Mouse (Mus musculus): ENCODE data around the gene Ptger1. TPM values are rescaled to one million over a fixed set of nuclear protein-coding genes. Genes with fewer than 3 reads are reported as not detected.
A peak's percentile ranks its signal among the peaks of the same experiment; 100 is the strongest.

Gene Ptger1
- polyA plus RNA-seq, 1 experiment from 2014 or later: 0.48 TPM

GRCm38 (mm10) chr8:83697374-83698220 lies 31.1 kb downstream of the Ptger1 start:
- H3K27me3 ChIP-seq: no peaks in the 10 kb centered on the region
- ATAC-seq (ENCODE audit: insufficient read depth): no peak
- H3K4me3 ChIP-seq (replicated peaks): peak overlapping the region; percentile 82
- peaks cover 2% of the 10 kb centered on the region for H3K36me3 ChIP-seq (replicated peaks)
- H3K4me2 ChIP-seq: peak overlapping the region; percentile 99
- 32% methylated on average over 19 of the region's 19 CpGs for WGBS (ENCODE audit: insufficient replicate concordance)
- peak overlapping the region; percentile 81 for H3K27ac ChIP-seq (replicated peaks)
- H3K9me3 ChIP-seq (replicated peaks): no peaks in the 10 kb centered on the region
- H3K9ac ChIP-seq: peak overlapping the region; percentile 90
- peaks cover 67% of the 10 kb centered on the region for H3K4me1 ChIP-seq (replicated peaks)

GRCm38 (mm10) chr8:83698291-83698660 lies 31.8 kb downstream of the Ptger1 start:
- peak overlapping the region; percentile 81 for H3K27ac ChIP-seq (replicated peaks)
- no peaks in the 10 kb centered on the region for H3K36me3 ChIP-seq (replicated peaks)
- WGBS (ENCODE audit: insufficient replicate concordance): 2% methylated on average over 15 of the region's 15 CpGs
- peak; percentile 17 for ATAC-seq (ENCODE audit: insufficient read depth)
- peak overlapping the region; percentile 82 for H3K4me3 ChIP-seq (replicated peaks)
- peaks cover 65% of the 10 kb centered on the region for H3K4me1 ChIP-seq (replicated peaks)
- peak overlapping the region; percentile 90 for H3K9ac ChIP-seq
- no peaks in the 10 kb centered on the region for H3K27me3 ChIP-seq
- H3K4me2 ChIP-seq: peak overlapping the region; percentile 99
- no peaks in the 10 kb centered on the region for H3K9me3 ChIP-seq (replicated peaks)

GRCm38 (mm10) chr8:83698661-83699453 lies 32.4 kb downstream of the Ptger1 start, which contains the start of gene Pkn1:
Pkn1 (minus strand) TSS chr8:83699179.
- Histone ChIP-seq H3K4me2 (peak within 1 kb of the TSS; percentile 99), H3K4me3 (replicated peaks) (peak within 1 kb of the TSS; percentile 82), H3K36me3 (replicated peaks) (no peaks in the 10 kb centered on the region), H3K9me3 (replicated peaks) (no peaks in the 10 kb centered on the region), H3K4me1 (replicated peaks) (peaks cover 59% of the 10 kb centered on the region), H3K9ac (peak within 1 kb of the TSS; percentile 90), H3K27me3 (no peaks in the 10 kb centered on the region), H3K27ac (replicated peaks) (peak within 1 kb of the TSS; percentile 81)
- peak; percentile 90 for ATAC-seq (ENCODE audit: insufficient read depth)
- under 1% methylated on average over 85 of the region's 85 CpGs for WGBS (ENCODE audit: insufficient replicate concordance)

- Histone ChIP-seq H3K4me3 (replicated peaks) (peak overlapping the region; percentile 82), H3K27me3 (no peaks in the 10 kb centered on the region), H3K4me1 (replicated peaks) (peaks cover 52% of the 10 kb centered on the region), H3K9me3 (replicated peaks) (no peaks in the 10 kb centered on the region), H3K4me2 (peak overlapping the region; percentile 99), H3K27ac (replicated peaks) (peak overlapping the region; percentile 81), H3K9ac (peak overlapping the region; percentile 90), H3K36me3 (replicated peaks) (no peaks in the 10 kb centered on the region)
- 15% methylated on average over 9 of the region's 9 CpGs for whole genome bisulfite sequencing (ENCODE audit: insufficient replicate concordance)
- no peak for ATAC-seq (ENCODE audit: insufficient read depth)
These were observed 33.1 kb downstream of the Ptger1 start for GRCm38 (mm10) chr8:83699566-83699965.

GRCm38 (mm10) chr8:83700423-83701085 lies 34.1 kb downstream of the Ptger1 start:
- peaks cover 42% of the 10 kb centered on the region for H3K4me1 ChIP-seq (replicated peaks)
- WGBS (ENCODE audit: insufficient replicate concordance): 59% methylated on average over 9 of the region's 9 CpGs
- H3K27me3 ChIP-seq: no peaks in the 10 kb centered on the region
- ATAC-seq (ENCODE audit: insufficient read depth): no peak
- H3K9ac ChIP-seq: no peak overlapping the region
- no peak overlapping the region for H3K4me3 ChIP-seq (replicated peaks)
- no peaks in the 10 kb centered on the region for H3K36me3 ChIP-seq (replicated peaks)
- H3K9me3 ChIP-seq (replicated peaks): no peaks in the 10 kb centered on the region
- H3K27ac ChIP-seq (replicated peaks): 0 out of 2 replicates have a peak overlapping the region, but pooled peaks have one; percentile 81
- H3K4me2 ChIP-seq: peak overlapping the region; percentile 99; the same call in 1 of the 2 replicates

- H3K9ac ChIP-seq: no peak overlapping the region
- no peaks in the 10 kb centered on the region for H3K36me3 ChIP-seq (replicated peaks)
- no peaks in the 10 kb centered on the region for H3K9me3 ChIP-seq (replicated peaks)
- H3K4me1 ChIP-seq (replicated peaks): peaks cover 20% of the 10 kb centered on the region
- no peak overlapping the region for H3K4me2 ChIP-seq
- peaks cover 4% of the 10 kb centered on the region; the same call in 1 of the 2 replicates for H3K27me3 ChIP-seq
- H3K4me3 ChIP-seq (replicated peaks): no peak overlapping the region
- no peak for ATAC-seq (ENCODE audit: insufficient read depth)
- no peak overlapping the region for H3K27ac ChIP-seq (replicated peaks)
- 68% methylated on average over 4 of the region's 4 CpGs for WGBS (ENCODE audit: insufficient replicate concordance)
These were observed 36.9 kb downstream of the Ptger1 start for GRCm38 (mm10) chr8:83703426-83703825.

- no peaks in the 10 kb centered on the region for H3K36me3 ChIP-seq (replicated peaks)
- no peak for ATAC-seq (ENCODE audit: insufficient read depth)
- no peak overlapping the region for H3K27ac ChIP-seq (replicated peaks)
- H3K27me3 ChIP-seq: peaks cover 4% of the 10 kb centered on the region; the same call in 1 of the 2 replicates
- no peaks in the 10 kb centered on the region for H3K9me3 ChIP-seq (replicated peaks)
- no peak overlapping the region for H3K4me2 ChIP-seq
- H3K4me1 ChIP-seq (replicated peaks): no peaks in the 10 kb centered on the region
- H3K4me3 ChIP-seq (replicated peaks): no peak overlapping the region
- no peak overlapping the region for H3K9ac ChIP-seq
- WGBS (ENCODE audit: insufficient replicate concordance): 42% methylated on average over 5 of the region's 5 CpGs
These were observed 39.9 kb downstream of the Ptger1 start for GRCm38 (mm10) chr8:83706411-83706810.

GRCm38 (mm10) chr8:83707554-83707953 lies 41.1 kb downstream of the Ptger1 start:
- no peak overlapping the region for H3K9ac ChIP-seq
- ATAC-seq (ENCODE audit: insufficient read depth): no peak
- H3K27ac ChIP-seq (replicated peaks): no peak overlapping the region
- H3K27me3 ChIP-seq: peaks cover 4% of the 10 kb centered on the region; the same call in 1 of the 2 replicates
- H3K4me1 ChIP-seq (replicated peaks): no peaks in the 10 kb centered on the region
- 59% methylated on average over 8 of the region's 8 CpGs for WGBS (ENCODE audit: insufficient replicate concordance)
- no peak overlapping the region for H3K4me2 ChIP-seq
- H3K4me3 ChIP-seq (replicated peaks): no peak overlapping the region
- H3K36me3 ChIP-seq (replicated peaks): no peaks in the 10 kb centered on the region
- no peaks in the 10 kb centered on the region for H3K9me3 ChIP-seq (replicated peaks)

- Histone ChIP-seq H3K4me1 (replicated peaks) (peaks cover 33% of the 10 kb centered on the region), H3K27ac (replicated peaks) (peak overlapping the region; percentile 97), H3K36me3 (replicated peaks) (peaks cover 7% of the 10 kb centered on the region), H3K27me3 (no peaks in the 10 kb centered on the region), H3K9me3 (replicated peaks) (no peaks in the 10 kb centered on the region), H3K9ac (0 out of 2 replicates have a peak overlapping the region, but pooled peaks have one; percentile 19), H3K4me3 (replicated peaks) (peak overlapping the region; percentile 97), H3K4me2 (peak overlapping the region; percentile 74)
- ATAC-seq (ENCODE audit: insufficient read depth): no peak; the same call in 1 of the 2 replicates
- 9% methylated on average over 8 of the region's 8 CpGs for WGBS (ENCODE audit: insufficient replicate concordance)
These were observed 48.2 kb downstream of the Ptger1 start for GRCm38 (mm10) chr8:83714676-83715030.

- H3K4me2 ChIP-seq: peak within 1 kb of the TSS; percentile 74
- H3K9me3 ChIP-seq (replicated peaks): no peaks in the 10 kb centered on the region
- H3K36me3 ChIP-seq (replicated peaks): peaks cover 12% of the 10 kb centered on the region
- H3K4me3 ChIP-seq (replicated peaks): peak within 1 kb of the TSS; percentile 97
- H3K9ac ChIP-seq: peak within 1 kb of the TSS; percentile 93
- peak within 1 kb of the TSS; percentile 97 for H3K27ac ChIP-seq (replicated peaks)
- no peaks in the 10 kb centered on the region for H3K27me3 ChIP-seq
- under 1% methylated on average over 63 of the region's 63 CpGs for WGBS (ENCODE audit: insufficient replicate concordance)
- H3K4me1 ChIP-seq (replicated peaks): peaks cover 33% of the 10 kb centered on the region
- ATAC-seq (ENCODE audit: insufficient read depth): peak; percentile 100
These were observed 48.7 kb downstream of the Ptger1 start, which contains the start of gene Ddx39 for GRCm38 (mm10) chr8:83715031-83715690. Ddx39 (plus strand) TSS chr8:83715177.

Measured in liver, embryonic 15.5 days (tissue).